Mouse (Mus musculus) Patski (cell line): ENCODE measurements around the gene Tmem102. TPM values are rescaled to one million over a fixed set of nuclear protein-coding genes. Genes with fewer than 3 reads are reported as not detected.

Source experiments
- ATAC-seq: fragments of 100-300 bp; one replicate; pipeline ENCODE4 v1.8.0; 2021
- CTCF ChIA-PET: fragments of 350-600 bp; sonication (Branson Sonifier 250); formaldehyde crosslinking; loops from one replicate; lab custom pipeline; 2022; ENCODE audit warnings: inconsistent platforms; lab: Charles Lee
- POLR2A ChIA-PET: fragments of 350-600 bp; sonication (Branson Sonifier 250); formaldehyde crosslinking; loops from one replicate; lab custom pipeline; 2022; ENCODE audit warnings: antibody characterized with exemption, inconsistent platforms; lab: Charles Lee
- DNase-seq: peaks from one replicate; pipeline ENCODE4 v3.0.0-alpha.2; 2011; ENCODE audit warnings: low read depth, low spot score
- H3K27me3 ChIP-seq: fragments of 371-371 bp; one replicate; pipeline ENCODE4 v1.5.1; 2021
- CTCF ChIP-seq: fragments of 100-300 bp; IDR thresholded peaks from one replicate; pipeline ENCODE4 v1.5.1; 2021
- in situ Hi-C: fragments of 300-500 bp; cut with MboI; formaldehyde crosslinking; loops from 3 replicates; pipeline ENCODE4 v1.11.1; 2018; ENCODE audit warnings: low pct_unique_long_range_greater_than_20kb, mixed read lengths
- polyA plus RNA-seq: library from polyadenylated mRNA; unstranded; gene quantifications from one replicate; pipeline ENCODE4 v1.2.3, GENCODE M21; 2021

The Tmem102 gene
- polyA plus RNA-seq, 1 experiment from 2014 or later = 1.1 TPM

GRCm38 (mm10) chr11:69803786-69804651 is 1.4 kb downstream of the Tmem102 start:
- ChIA-PET POLR2A (no interaction called here), CTCF (interaction anchor here (1.2 to 1.4 kb wide), 2 partner anchors 50 to 72 kb away, joined by 3 to 4 read pairs; no protein-coding TSS in a partner anchor)
- ATAC-seq (peak; percentile 58), DNase-seq (no peak)
- H3K27me3 ChIP-seq = peaks cover 5% of the 10 kb centered on the region
- in situ Hi-C loops = no loop called here
- no peak for TF ChIP-seq CTCF

GRCm38 (mm10) chr11:69803328-69803727 is 2.1 kb downstream of the Tmem102 start:
- peaks cover 5% of the 10 kb centered on the region for H3K27me3 ChIP-seq
- CTCF ChIA-PET = interaction anchor here (1.2 to 1.4 kb wide), 2 partner anchors 49 to 73 kb away, joined by 3 to 4 read pairs; no protein-coding TSS in a partner anchor
- no peak for TF ChIP-seq CTCF
- ATAC-seq (no peak), DNase-seq (no peak)
- POLR2A ChIA-PET = no interaction called here
- in situ Hi-C loops = no loop called here

GRCm38 (mm10) chr11:69802648-69803105 is 2.7 kb downstream of the Tmem102 start:
- H3K27me3 ChIP-seq = peaks cover 5% of the 10 kb centered on the region
- DNase-seq (no peak), ATAC-seq (no peak)
- in situ Hi-C loops = no loop called here
- ChIA-PET CTCF (interaction anchor here (1.4 kb wide), 1 partner anchor 49 kb away, joined by 4 read pairs; no protein-coding TSS in a partner anchor), POLR2A (no interaction called here)
- no peak for TF ChIP-seq CTCF

GRCm38 (mm10) chr11:69801379-69801977 is 3.9 kb downstream of the Tmem102 start, which contains the start of gene Fgf11:
Gene Fgf11 (minus strand): TSS chr11:69801857.
- DNase-seq (no peak), ATAC-seq (no peak)
- ChIA-PET POLR2A (no interaction called here), CTCF (interaction anchor here (2.0 kb wide), 1 partner anchor 77 kb away, joined by 5 read pairs; the partner anchor contains the start of gene Tmem95)
- in situ Hi-C loops = no loop called here
- TF ChIP-seq CTCF = no peak
- peaks cover 5% of the 10 kb centered on the region for H3K27me3 ChIP-seq

GRCm38 (mm10) chr11:69800392-69801197 is 4.8 kb downstream of the Tmem102 start:
- DNase-seq = no peak
- H3K27me3 ChIP-seq = peaks cover 5% of the 10 kb centered on the region
- in situ Hi-C loops = no loop called here
- TF ChIP-seq CTCF = no peak
- ChIA-PET POLR2A (no interaction called here), CTCF (interaction anchor here (1.1 to 2.0 kb wide), 2 partner anchors 9 to 78 kb away, joined by 3 to 5 read pairs; partner anchors contain the start of gene Tmem95)
- no peak for ATAC-seq

- DNase-seq (no peak), ATAC-seq (no peak)
- peaks cover 5% of the 10 kb centered on the region for H3K27me3 ChIP-seq
- ChIA-PET POLR2A (no interaction called here), CTCF (interaction anchor here (1.1 kb wide), 1 partner anchor 10 kb away, joined by 3 read pairs; no protein-coding TSS in a partner anchor)
- TF ChIP-seq CTCF = no peak
- in situ Hi-C loops = no loop called here
These were observed 5.4 kb downstream of the Tmem102 start for GRCm38 (mm10) chr11:69800138-69800391.

- POLR2A ChIA-PET = no interaction called here
- ATAC-seq (no peak), DNase-seq (no peak)
- H3K27me3 ChIP-seq = peaks cover 5% of the 10 kb centered on the region
- in situ Hi-C loops = no loop called here
- no peak for TF ChIP-seq CTCF
- CTCF ChIA-PET = interaction anchor here (1.1 kb wide), 1 partner anchor 10 kb away, joined by 3 read pairs; no protein-coding TSS in a partner anchor
These were observed 5.9 kb downstream of the Tmem102 start for GRCm38 (mm10) chr11:69799394-69800137.

- ChIA-PET POLR2A (no interaction called here), CTCF (interaction anchor here (0.8 kb wide), 1 partner anchor 13 kb away, joined by 3 read pairs; no protein-coding TSS in a partner anchor)
- H3K27me3 ChIP-seq = peaks cover 5% of the 10 kb centered on the region
- TF ChIP-seq CTCF = no peak
- DNase-seq (no peak), ATAC-seq (no peak)
- in situ Hi-C loops = no loop called here
These were observed 7.5 kb downstream of the Tmem102 start for GRCm38 (mm10) chr11:69797924-69798323.

- ATAC-seq (no peak), DNase-seq (no peak)
- H3K27me3 ChIP-seq = no peaks in the 10 kb centered on the region
- no peak for TF ChIP-seq CTCF
- in situ Hi-C loops = no loop called here
- POLR2A ChIA-PET = no interaction called here
- CTCF ChIA-PET = interaction anchor here (1.5 kb wide), 2 partner anchors 10 to 11 kb away, joined by 3 read pairs; no protein-coding TSS in a partner anchor
These were observed 9.4 kb downstream of the Tmem102 start for GRCm38 (mm10) chr11:69795983-69796435.
